Mouse (Mus musculus) T-helper 1 cell (primary cell): Measurements from ENCODE around the gene Aen.

ENCODE experiments used
- in situ Hi-C: fragments of 300-600 bp; cut with MboI, MseI; formaldehyde crosslinking; loops from one replicate; pipeline ENCODE4 v1.15.1; 2025; ENCODE audit warnings: high pct_unique_total_duplicates

Gene Aen

GRCm38 (mm10) chr7:78895653-78896333 lies at the start of gene Aen:
Aen (plus strand) TSS chr7:78895854.
- in situ Hi-C loops = loop anchor here (10.0 kb wide), 1 partner anchor 1519 kb away; no protein-coding TSS in a partner anchor

GRCm38 (mm10) chr7:78846066-78846716 lies 49.5 kb upstream of the Aen start:
- in situ Hi-C loops = loop anchor here (25.0 kb wide), 1 partner anchor 1709 kb away; no protein-coding TSS in a partner anchor

- in situ Hi-C loops = loop anchor here (25.0 kb wide), 1 partner anchor 1710 kb away; no protein-coding TSS in a partner anchor
Observed at GRCm38 (mm10) chr7:78846737-78847434, 48.8 kb upstream of the Aen start, which contains the start of gene Det1. Det1 (minus strand) TSS chr7:78847263.

- in situ Hi-C loops = no loop called here
Observed at GRCm38 (mm10) chr7:78854051-78854450, 41.6 kb upstream of the Aen start.

- in situ Hi-C loops = no loop called here
Observed at GRCm38 (mm10) chr7:78855044-78855655, 40.5 kb upstream of the Aen start.

- in situ Hi-C loops = no loop called here
Observed at GRCm38 (mm10) chr7:78863796-78864445, 31.7 kb upstream of the Aen start.

GRCm38 (mm10) chr7:78864446-78864802 lies 31.2 kb upstream of the Aen start:
- in situ Hi-C loops = no loop called here

GRCm38 (mm10) chr7:78865212-78865949 lies 30.3 kb upstream of the Aen start:
- in situ Hi-C loops = no loop called here

GRCm38 (mm10) chr7:78868731-78869130 lies 26.9 kb upstream of the Aen start:
- in situ Hi-C loops = no loop called here

GRCm38 (mm10) chr7:78872366-78872765 lies 23.3 kb upstream of the Aen start:
- in situ Hi-C loops = no loop called here

GRCm38 (mm10) chr7:78872831-78873230 lies 22.8 kb upstream of the Aen start:
- in situ Hi-C loops = no loop called here

GRCm38 (mm10) chr7:78881607-78882468 lies 13.8 kb upstream of the Aen start:
- in situ Hi-C loops = loop anchor here (5.0 to 10.0 kb wide), 3 partner anchors 40 to 1087 kb away; no protein-coding TSS in a partner anchor

- in situ Hi-C loops = loop anchor here (5.0 to 10.0 kb wide), 3 partner anchors 40 to 1088 kb away; no protein-coding TSS in a partner anchor
Observed at GRCm38 (mm10) chr7:78882469-78882837, 13.2 kb upstream of the Aen start.

GRCm38 (mm10) chr7:78883016-78883725 lies 12.5 kb upstream of the Aen start:
- in situ Hi-C loops = loop anchor here (5.0 to 10.0 kb wide), 3 partner anchors 41 to 1088 kb away; no protein-coding TSS in a partner anchor

- in situ Hi-C loops = loop anchor here (5.0 to 10.0 kb wide), 3 partner anchors 41 to 1089 kb away; no protein-coding TSS in a partner anchor
Observed at GRCm38 (mm10) chr7:78883726-78884060, 12.0 kb upstream of the Aen start.

GRCm38 (mm10) chr7:78884139-78884538 lies 11.5 kb upstream of the Aen start:
- in situ Hi-C loops = loop anchor here (5.0 to 10.0 kb wide), 3 partner anchors 42 to 1089 kb away; no protein-coding TSS in a partner anchor

GRCm38 (mm10) chr7:78885404-78885803 lies 10.2 kb upstream of the Aen start:
- in situ Hi-C loops = loop anchor here (10.0 kb wide), 2 partner anchors 311 to 1091 kb away; no protein-coding TSS in a partner anchor

GRCm38 (mm10) chr7:78886496-78886895 lies 9.2 kb upstream of the Aen start:
- in situ Hi-C loops = loop anchor here (10.0 kb wide), 2 partner anchors 312 to 1092 kb away; no protein-coding TSS in a partner anchor

GRCm38 (mm10) chr7:78887431-78887842 lies 8.2 kb upstream of the Aen start:
- in situ Hi-C loops = loop anchor here (10.0 kb wide), 2 partner anchors 313 to 1093 kb away; no protein-coding TSS in a partner anchor
